Mouse (Mus musculus) embryonic facial prominence, embryonic 15.5 days (tissue): Measurements from ENCODE around the gene Crygb. TPM values are rescaled to one million over a fixed set of nuclear protein-coding genes. Genes with fewer than 3 reads are reported as not detected.
"Not testable (repeated sequence)": the region's sequence is repeated elsewhere in the genome, so short reads cannot be mapped to it uniquely, and the experiment has no call there.

Experiments
- ATAC-seq: fragments of 200-750 bp; cut with Nextera tagmentation; 2 replicates; pipeline ENCODE4 v1.8.0; 2017; ENCODE audit warnings: low read depth, moderate TSS enrichment; ENCODE audit not compliant: insufficient number of reproducible peaks, low FRiP score, low TSS enrichment
- H3K27ac ChIP-seq: fragments of 300-500 bp; sonication (generic); replicated peaks from 2 replicates; pipeline ENCODE4 v1.5.1; 2015; ENCODE audit warnings: mild to moderate bottlenecking, inconsistent platforms
- H3K27me3 ChIP-seq: fragments of 300-500 bp; sonication (generic); 2 replicates; pipeline ENCODE4 v1.6.1; 2015; ENCODE audit warnings: inconsistent platforms
- H3K36me3 ChIP-seq: fragments of 300-500 bp; sonication (generic); 2 replicates; pipeline ENCODE4 v1.6.1; 2015; ENCODE audit warnings: mild to moderate bottlenecking, inconsistent platforms
- H3K4me1 ChIP-seq: fragments of 300-500 bp; sonication (generic); 2 replicates; pipeline ENCODE4 v1.6.1; 2015; ENCODE audit warnings: inconsistent platforms
- H3K4me2 ChIP-seq: fragments of 300-500 bp; sonication (generic); replicated peaks from 2 replicates; pipeline ENCODE4 v1.6.1; 2015; ENCODE audit warnings: mild to moderate bottlenecking, inconsistent platforms
- H3K4me3 ChIP-seq: fragments of 300-500 bp; sonication (generic); replicated peaks from 2 replicates; pipeline ENCODE4 v1.5.1; 2015; ENCODE audit warnings: mild to moderate bottlenecking, inconsistent platforms
- H3K9ac ChIP-seq: fragments of 300-500 bp; sonication (generic); 2 replicates; pipeline ENCODE4 v1.6.1; 2015; ENCODE audit warnings: inconsistent platforms
- H3K9me3 ChIP-seq: fragments of 300-500 bp; sonication (generic); replicated peaks from 2 replicates; pipeline ENCODE4 v1.6.1; 2016; ENCODE audit warnings: inconsistent platforms
- WGBS: fragments of 180-500 bp; shearing (Covaris S2); methylation state at CpG from one replicate; pipeline ENCODE4 v1.1.7; 2015; 5-methylcytosine and 5-hydroxymethylcytosine counted together
- polyA plus RNA-seq: library from polyadenylated mRNA; unstranded; fragments of >200 nt; fragmentation: Nextera tagmentation; extraction: Ambion mirVana; gene quantifications from 2 replicates; pipeline ENCODE4 v1.2.1, GENCODE M21; 2015

Crygb gene
- polyA plus RNA-seq, 1 experiment from 2014 or later = 2.7 TPM

DNA sequence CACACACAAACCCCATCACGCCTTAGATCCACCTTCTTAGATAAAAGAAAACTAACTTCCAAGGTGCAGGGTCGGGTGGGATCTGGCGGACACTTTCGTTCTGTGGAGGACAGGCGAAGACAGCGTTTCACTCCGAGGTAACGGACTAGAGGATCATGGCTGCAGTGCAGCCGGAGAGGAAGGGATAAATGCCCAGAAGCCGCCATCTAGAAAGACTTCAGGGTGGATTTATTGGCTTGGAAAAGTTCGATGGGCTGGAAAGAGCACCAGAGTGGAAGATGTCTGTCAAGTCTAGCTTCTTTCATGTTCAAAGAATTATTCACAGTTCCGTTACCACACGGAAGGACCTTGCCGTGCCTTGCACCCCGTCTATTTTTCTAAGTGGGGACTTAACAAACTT, 17.9 kb downstream of the Crygb start:
- Histone ChIP-seq H3K36me3 (no peaks in the 10 kb centered on the region), H3K27me3 (no peaks in the 10 kb centered on the region), H3K4me2 (no peak overlapping the region), H3K9me3 (no peaks in the 10 kb centered on the region), H3K27ac (no peak overlapping the region), H3K4me1 (no peaks in the 10 kb centered on the region), H3K4me3 (no peak overlapping the region), H3K9ac (no peak overlapping the region)
- WGBS = 84% methylated on average over 15 of the region's 15 CpGs
- no peak for ATAC-seq

DNA sequence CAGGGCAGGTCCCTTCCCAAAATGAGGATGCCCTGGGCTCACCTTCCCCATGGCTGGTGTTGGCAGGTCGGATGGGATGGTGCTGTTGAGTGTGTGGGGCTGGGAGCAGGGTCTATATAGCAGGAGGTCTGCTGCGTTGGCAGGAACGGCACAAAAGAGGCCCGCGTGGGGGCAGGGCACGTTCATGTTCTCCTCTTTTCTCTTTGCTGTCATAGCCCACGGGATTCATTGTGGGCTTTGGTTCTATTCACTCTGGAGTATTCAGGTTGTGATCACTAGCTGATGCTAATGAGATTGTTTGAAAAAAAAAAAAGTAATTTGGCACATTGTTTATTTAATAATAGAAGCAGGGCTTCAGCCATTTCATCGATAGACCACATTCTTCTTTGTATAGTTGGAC, 18.7 kb downstream of the Crygb start, which contains the start of gene Crygd:
Gene Crygd (minus strand): TSS at position 101 of the 400 bp plus-strand sequence.
- Histone ChIP-seq H3K4me3 (no peak within 1 kb of the TSS), H3K4me2 (no peak within 1 kb of the TSS), H3K27me3 (no peaks in the 10 kb centered on the region), H3K9ac (no peak within 1 kb of the TSS), H3K27ac (no peak within 1 kb of the TSS), H3K9me3 (no peaks in the 10 kb centered on the region), H3K4me1 (no peaks in the 10 kb centered on the region), H3K36me3 (no peaks in the 10 kb centered on the region)
- no peak for ATAC-seq
- WGBS = 87% methylated on average over 8 of the region's 8 CpGs

DNA sequence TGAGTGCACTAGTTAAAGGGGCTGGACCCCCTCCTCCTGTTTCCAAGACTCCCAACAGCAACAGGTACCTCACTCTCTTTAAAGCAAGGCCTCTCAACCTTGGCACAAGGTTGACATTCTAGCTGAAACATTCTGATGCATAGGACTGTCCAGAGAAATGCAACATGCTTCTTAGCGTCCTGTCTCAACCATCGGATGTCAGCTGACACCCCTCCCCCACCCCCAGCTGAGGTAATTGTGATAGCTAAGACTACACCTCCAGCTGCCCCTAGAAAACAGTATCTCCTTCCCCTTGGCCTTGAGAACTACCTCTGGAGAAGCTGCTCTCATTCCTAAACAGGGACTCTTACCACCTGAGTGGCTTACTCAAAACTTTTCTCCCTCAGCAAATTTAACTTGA, 29.9 kb downstream of the Crygb start:
- Histone ChIP-seq H3K27me3 (no peaks in the 10 kb centered on the region), H3K4me2 (no peak overlapping the region), H3K36me3 (no peaks in the 10 kb centered on the region), H3K9me3 (no peaks in the 10 kb centered on the region), H3K4me1 (no peaks in the 10 kb centered on the region), H3K27ac (no peak overlapping the region), H3K4me3 (no peak overlapping the region), H3K9ac (no peak overlapping the region)
- WGBS = 21% methylated on average over 2 of the region's 2 CpGs
- no peak for ATAC-seq

DNA sequence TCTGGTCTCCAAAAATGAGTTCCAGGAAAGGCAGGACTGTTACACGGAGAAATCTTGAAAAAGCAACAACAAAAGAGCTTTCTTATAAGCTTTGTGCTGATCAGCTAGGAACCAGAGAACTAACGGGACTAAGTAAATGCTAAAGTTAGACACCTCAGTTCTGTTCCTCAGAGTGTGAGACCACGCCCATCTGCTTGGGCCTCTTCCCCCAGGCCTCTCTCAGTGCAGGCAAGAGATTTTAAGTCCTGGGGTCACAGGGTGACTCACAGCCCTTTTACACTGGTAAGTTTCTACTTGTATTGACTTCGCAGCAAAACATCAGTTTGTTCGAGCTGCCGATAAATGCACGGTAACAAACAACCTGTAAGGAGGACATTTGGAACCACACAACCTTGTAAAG, 30.4 kb downstream of the Crygb start:
- no peaks in the 10 kb centered on the region for H3K4me1 ChIP-seq
- no peaks in the 10 kb centered on the region for H3K27me3 ChIP-seq
- H3K9ac ChIP-seq = no peak overlapping the region
- H3K4me2 ChIP-seq = no peak overlapping the region
- no peak overlapping the region for H3K27ac ChIP-seq
- WGBS = 52% methylated on average over 7 of the region's 7 CpGs
- H3K4me3 ChIP-seq = no peak overlapping the region
- ATAC-seq = no peak
- no peaks in the 10 kb centered on the region for H3K36me3 ChIP-seq
- no peaks in the 10 kb centered on the region for H3K9me3 ChIP-seq

DNA sequence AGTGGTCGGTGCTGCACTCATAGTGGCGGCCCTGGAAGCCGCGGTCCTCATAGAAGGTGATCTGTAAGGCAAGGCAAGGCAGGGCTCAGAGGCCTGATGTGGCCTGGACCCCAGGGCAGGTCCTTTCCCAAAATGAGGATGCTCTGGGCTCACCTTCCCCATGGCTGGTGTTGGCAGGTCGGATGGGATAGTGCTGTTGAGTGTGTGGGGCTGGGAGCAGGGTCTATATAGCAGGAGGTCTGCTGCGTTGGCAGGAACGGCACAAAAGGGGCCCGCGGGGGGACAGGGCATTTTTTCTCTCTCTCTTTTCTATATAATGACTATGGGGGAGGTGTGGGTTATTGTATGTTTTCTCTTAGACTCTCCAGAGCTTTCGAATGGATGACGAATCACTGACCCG, 31.1 kb downstream of the Crygb start, which contains the start of gene Cryge:
Gene Cryge (minus strand): TSS at position 198 of the 400 bp plus-strand sequence.
- not testable (repeated sequence) for H3K27ac ChIP-seq, H3K4me1 ChIP-seq, H3K9me3 ChIP-seq, H3K4me2 ChIP-seq, H3K27me3 ChIP-seq, ATAC-seq, H3K4me3 ChIP-seq, H3K9ac ChIP-seq, H3K36me3 ChIP-seq
- 87% methylated on average over 12 of the region's 12 CpGs for WGBS

DNA sequence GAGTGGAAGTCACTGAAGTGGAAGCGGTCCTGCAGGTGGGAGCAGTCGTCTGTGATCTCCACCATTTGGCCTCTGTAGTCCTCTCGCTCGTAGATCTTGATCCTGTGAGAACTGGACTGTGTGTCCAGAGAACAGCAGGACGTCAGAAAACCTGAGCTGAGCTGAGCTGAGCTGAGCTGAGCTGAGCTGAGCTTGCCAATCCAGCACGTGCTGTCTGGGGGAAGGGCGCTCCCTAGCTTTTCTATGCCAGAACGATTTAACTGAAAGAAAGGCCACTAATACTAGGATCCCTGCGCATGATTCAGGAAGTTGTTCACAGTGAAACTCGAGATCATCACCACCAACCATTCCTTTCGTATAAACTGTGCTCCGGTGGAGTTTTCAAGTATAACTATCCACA, 33.3 kb downstream of the Crygb start:
- H3K4me1 ChIP-seq = no peaks in the 10 kb centered on the region
- no peak overlapping the region for H3K9ac ChIP-seq
- H3K9me3 ChIP-seq = no peaks in the 10 kb centered on the region
- no peak overlapping the region for H3K4me2 ChIP-seq
- H3K4me3 ChIP-seq = no peak overlapping the region
- no peak overlapping the region for H3K27ac ChIP-seq
- ATAC-seq = no peak
- WGBS = 52% methylated on average over 12 of the region's 12 CpGs
- H3K36me3 ChIP-seq = no peaks in the 10 kb centered on the region
- H3K27me3 ChIP-seq = no peaks in the 10 kb centered on the region

DNA sequence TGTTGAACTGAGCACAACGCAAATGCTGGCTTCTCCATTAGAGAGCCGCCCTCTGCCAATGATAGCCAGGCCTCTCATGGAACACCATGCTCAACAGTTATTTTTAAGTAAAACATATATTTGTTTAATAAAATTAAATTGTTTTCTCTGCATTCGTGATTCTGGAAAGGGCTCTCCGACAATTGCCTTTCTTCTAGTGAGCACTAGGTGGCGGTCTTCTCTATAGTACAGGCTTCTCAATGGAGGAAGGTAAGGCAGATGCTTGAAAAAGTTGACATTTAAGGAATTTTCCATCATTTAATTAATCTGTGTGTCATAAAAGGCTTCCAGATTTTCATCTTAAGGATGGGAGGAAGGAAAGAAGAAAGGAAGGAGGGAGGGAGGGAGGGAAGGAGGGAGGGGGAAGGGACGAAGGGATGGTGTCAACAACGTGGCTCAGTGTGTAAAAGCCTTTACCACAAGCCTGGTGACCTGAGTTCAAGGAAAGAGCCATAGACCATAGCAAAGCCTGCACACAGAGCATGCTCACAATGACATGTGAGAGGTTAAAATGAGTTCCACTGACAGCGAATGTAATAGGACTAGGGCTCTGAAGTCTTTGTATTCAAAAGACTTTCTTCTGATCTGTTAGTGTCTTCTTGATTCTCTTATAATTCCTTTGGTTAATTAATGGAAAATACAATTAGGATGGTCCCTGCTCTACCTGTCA, 35.5 kb downstream of the Crygb start:
- no peak for ATAC-seq
- Histone ChIP-seq H3K4me1 (no peaks in the 10 kb centered on the region), H3K27ac (no peak overlapping the region), H3K9ac (no peak overlapping the region), H3K36me3 (no peaks in the 10 kb centered on the region), H3K27me3 (no peaks in the 10 kb centered on the region), H3K9me3 (no peaks in the 10 kb centered on the region), H3K4me2 (no peak overlapping the region), H3K4me3 (no peak overlapping the region)
- WGBS = 31% methylated on average over 8 of the region's 8 CpGs

DNA sequence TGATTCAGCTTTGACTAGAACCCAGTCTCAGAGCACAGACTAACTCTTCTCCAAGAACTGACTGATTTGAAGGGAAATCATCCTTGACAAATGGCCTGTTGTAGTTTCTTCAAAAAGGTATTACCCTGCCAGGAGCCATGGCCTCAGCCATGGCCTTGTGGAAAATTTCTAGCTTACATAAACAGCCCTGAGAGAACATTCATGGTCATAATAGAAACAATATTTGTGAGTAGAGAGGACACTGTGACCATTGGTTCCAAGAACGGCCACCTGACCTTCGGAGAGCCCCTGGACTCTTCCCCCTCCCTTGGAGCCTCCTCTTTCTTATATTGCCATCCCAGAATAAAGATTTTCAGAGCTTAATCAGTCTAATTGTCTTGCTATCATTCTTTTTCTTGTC, 38.7 kb downstream of the Crygb start:
- H3K9ac ChIP-seq = no peak overlapping the region
- ATAC-seq = no peak
- no peak overlapping the region for H3K27ac ChIP-seq
- no peak overlapping the region for H3K4me2 ChIP-seq
- no peaks in the 10 kb centered on the region for H3K36me3 ChIP-seq
- H3K4me1 ChIP-seq = no peaks in the 10 kb centered on the region
- 86% methylated on average over 2 of the region's 2 CpGs for WGBS
- no peak overlapping the region for H3K4me3 ChIP-seq
- H3K27me3 ChIP-seq = no peaks in the 10 kb centered on the region
- H3K9me3 ChIP-seq = no peaks in the 10 kb centered on the region

DNA sequence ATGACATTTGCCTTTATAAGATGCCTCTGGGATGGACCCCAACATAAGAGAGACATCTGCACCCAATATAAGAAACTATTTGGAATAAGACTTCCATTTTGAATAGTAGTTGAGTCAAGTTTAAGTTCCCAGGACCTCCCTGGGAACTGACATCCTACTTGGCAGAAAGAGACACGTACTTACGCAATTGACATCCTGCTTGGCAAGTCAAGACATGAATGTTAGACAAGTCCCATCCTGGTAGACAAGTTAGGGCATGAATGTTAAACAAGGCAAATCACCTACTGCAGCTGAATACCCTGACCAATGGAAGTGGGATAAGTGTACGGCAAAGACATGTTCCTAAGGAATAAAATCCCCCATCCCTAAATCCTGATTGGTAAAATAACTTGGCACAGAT, 40.3 kb downstream of the Crygb start:
- Histone ChIP-seq H3K9ac (no peak overlapping the region), H3K4me3 (no peak overlapping the region), H3K9me3 (no peaks in the 10 kb centered on the region), H3K36me3 (no peaks in the 10 kb centered on the region), H3K4me1 (no peaks in the 10 kb centered on the region), H3K4me2 (no peak overlapping the region), H3K27ac (no peak overlapping the region), H3K27me3 (no peaks in the 10 kb centered on the region)
- WGBS = 75% methylated on average over 3 of the region's 3 CpGs
- no peak for ATAC-seq

DNA sequence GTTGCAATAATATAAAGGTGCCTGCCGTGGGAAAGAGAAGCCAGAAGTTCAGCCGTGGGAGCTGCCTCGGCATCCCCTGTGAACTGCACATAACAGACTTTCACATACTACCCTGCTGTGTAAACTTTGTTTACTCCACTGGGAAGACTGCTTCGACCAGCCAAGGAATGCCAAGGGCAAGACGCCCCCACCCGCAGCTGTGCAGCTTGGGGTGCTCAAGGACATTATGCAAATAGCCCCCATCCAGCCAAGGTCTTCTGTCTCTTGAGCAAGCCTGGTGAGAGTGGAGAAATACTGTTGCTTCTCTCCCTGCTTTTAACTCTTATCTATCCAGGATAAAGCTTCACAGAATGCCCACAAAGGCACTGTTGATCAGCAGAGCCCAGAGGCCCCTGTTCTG, 41.3 kb downstream of the Crygb start:
- H3K27ac ChIP-seq = no peak overlapping the region
- no peaks in the 10 kb centered on the region for H3K9me3 ChIP-seq
- no peak for ATAC-seq
- H3K27me3 ChIP-seq = no peaks in the 10 kb centered on the region
- H3K9ac ChIP-seq = no peak overlapping the region
- H3K4me2 ChIP-seq = no peak overlapping the region
- H3K36me3 ChIP-seq = no peaks in the 10 kb centered on the region
- no peak overlapping the region for H3K4me3 ChIP-seq
- 72% methylated on average over 6 of the region's 6 CpGs for WGBS
- H3K4me1 ChIP-seq = no peaks in the 10 kb centered on the region

DNA sequence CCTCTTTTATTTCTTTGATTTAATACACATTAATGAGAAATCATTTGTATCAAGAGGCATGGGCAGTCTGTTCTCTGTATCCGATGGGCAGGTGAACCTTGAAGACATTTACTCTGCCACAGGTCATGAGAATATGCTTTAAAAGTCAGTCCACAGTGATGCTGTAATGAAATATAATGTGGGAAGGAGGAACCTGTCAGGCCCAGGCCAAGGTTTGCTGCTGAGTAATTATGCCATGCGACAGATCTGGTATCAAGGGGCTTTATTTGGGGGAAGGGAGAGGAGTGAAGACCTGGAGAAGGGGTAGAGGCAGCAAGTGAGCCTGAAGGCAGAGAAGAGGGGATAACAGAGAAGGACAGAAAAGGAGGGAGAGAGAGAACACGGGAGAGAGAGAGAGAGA, 42.4 kb downstream of the Crygb start:
- Histone ChIP-seq H3K4me1 (no peaks in the 10 kb centered on the region), H3K9ac (no peak overlapping the region), H3K9me3 (no peaks in the 10 kb centered on the region), H3K36me3 (no peaks in the 10 kb centered on the region), H3K4me2 (no peak overlapping the region), H3K4me3 (no peak overlapping the region), H3K27me3 (no peaks in the 10 kb centered on the region), H3K27ac (no peak overlapping the region)
- WGBS = 75% methylated on average over 3 of the region's 3 CpGs
- ATAC-seq = no peak

DNA sequence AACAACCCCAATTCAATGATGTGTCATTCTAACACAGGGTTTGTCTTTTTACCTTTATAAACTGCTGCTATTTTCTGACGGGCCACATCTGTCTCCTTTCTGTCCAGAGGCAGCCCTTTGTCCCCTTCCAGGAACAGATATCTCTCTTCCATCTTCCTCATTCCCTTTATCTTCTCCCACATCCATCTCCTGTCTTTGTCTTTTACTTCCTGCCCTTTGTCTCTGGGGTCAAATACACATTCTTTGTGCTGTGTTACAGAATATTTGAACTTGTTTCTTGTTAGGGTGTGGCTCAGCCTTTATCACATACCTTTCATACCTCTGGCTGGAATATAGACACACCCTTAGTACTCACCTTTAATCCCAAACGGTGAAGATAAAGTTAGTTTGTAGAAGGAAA, 44.5 kb downstream of the Crygb start:
- no peak overlapping the region for H3K4me2 ChIP-seq
- no peak overlapping the region for H3K4me3 ChIP-seq
- no peaks in the 10 kb centered on the region for H3K4me1 ChIP-seq
- H3K36me3 ChIP-seq = no peaks in the 10 kb centered on the region
- no peaks in the 10 kb centered on the region for H3K27me3 ChIP-seq
- no peaks in the 10 kb centered on the region for H3K9me3 ChIP-seq
- no peak overlapping the region for H3K27ac ChIP-seq
- H3K9ac ChIP-seq = no peak overlapping the region
- no peak for ATAC-seq
- WGBS = 72% methylated on average over 2 of the region's 2 CpGs
